Mouse (Mus musculus): ENCODE data around the gene Homer1. TPM values are rescaled to one million over a fixed set of nuclear protein-coding genes. Genes with fewer than 3 reads are reported as not detected.

The Homer1 gene
- polyA plus RNA-seq, 1 experiment from 2014 or later = 13.2 TPM

- Histone ChIP-seq H3K4me1 (replicated peaks) (peaks cover 14% of the 10 kb centered on the region), H3K4me3 (no peak overlapping the region), H3K9ac (no peak overlapping the region), H3K4me2 (no peak overlapping the region), H3K27me3 (no peaks in the 10 kb centered on the region), H3K9me3 (replicated peaks) (no peaks in the 10 kb centered on the region), H3K36me3 (no peaks in the 10 kb centered on the region), H3K27ac (no peak overlapping the region)
- no peak for ATAC-seq (replicated peaks; ENCODE audit: insufficient number of reproducible peaks, insufficient read depth, low FRiP score, low read depth)
- WGBS = 71% methylated on average over 3 of the region's 3 CpGs
Measured at GRCm38 (mm10) chr13:93340555-93341278, 41.3 kb downstream of the Homer1 start.

- Histone ChIP-seq H3K4me3 (no peak overlapping the region), H3K27ac (no peak overlapping the region), H3K9me3 (replicated peaks) (no peaks in the 10 kb centered on the region), H3K9ac (no peak overlapping the region), H3K4me2 (no peak overlapping the region), H3K36me3 (no peaks in the 10 kb centered on the region), H3K27me3 (no peaks in the 10 kb centered on the region), H3K4me1 (replicated peaks) (peaks cover 14% of the 10 kb centered on the region)
- no peak for ATAC-seq (replicated peaks; ENCODE audit: insufficient number of reproducible peaks, insufficient read depth, low FRiP score, low read depth)
- 83% methylated on average over 5 of the region's 5 CpGs for WGBS
Measured at GRCm38 (mm10) chr13:93342641-93343040, 43.2 kb downstream of the Homer1 start.

GRCm38 (mm10) chr13:93344395-93344794, 45.0 kb downstream of the Homer1 start:
- no peaks in the 10 kb centered on the region for H3K4me1 ChIP-seq (replicated peaks)
- no peak for ATAC-seq (replicated peaks; ENCODE audit: insufficient number of reproducible peaks, insufficient read depth, low FRiP score, low read depth)
- H3K9ac ChIP-seq = no peak overlapping the region
- no peaks in the 10 kb centered on the region for H3K36me3 ChIP-seq
- no peaks in the 10 kb centered on the region for H3K27me3 ChIP-seq
- H3K27ac ChIP-seq = no peak overlapping the region
- no peak overlapping the region for H3K4me2 ChIP-seq
- no peak overlapping the region for H3K4me3 ChIP-seq
- WGBS = 81% methylated on average over 1 of the region's 1 CpGs
- H3K9me3 ChIP-seq (replicated peaks) = no peaks in the 10 kb centered on the region

DNA sequence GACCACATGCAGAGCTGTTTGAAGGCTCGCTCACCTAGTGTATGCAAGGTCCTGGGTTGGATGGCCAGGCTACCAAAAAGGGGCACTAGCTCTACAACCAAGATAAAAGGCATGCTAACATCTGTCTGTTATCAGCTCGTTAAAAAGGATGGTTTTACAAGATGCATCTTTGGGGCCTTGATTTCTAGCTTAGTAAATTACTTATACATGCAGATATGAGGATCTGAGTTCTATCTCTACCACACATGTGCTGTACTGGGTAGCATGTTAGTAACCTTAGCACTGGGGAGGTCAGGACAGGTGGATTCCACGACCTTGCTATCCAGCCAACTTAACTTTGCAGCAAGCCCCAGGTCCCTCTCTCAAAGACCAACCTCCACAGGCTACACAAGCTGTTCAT, 46.4 kb downstream of the Homer1 start:
- H3K9me3 ChIP-seq (replicated peaks) = no peaks in the 10 kb centered on the region
- H3K27ac ChIP-seq = no peak overlapping the region
- no peaks in the 10 kb centered on the region for H3K27me3 ChIP-seq
- H3K4me2 ChIP-seq = no peak overlapping the region
- no peak overlapping the region for H3K4me3 ChIP-seq
- no peak overlapping the region for H3K9ac ChIP-seq
- H3K4me1 ChIP-seq (replicated peaks) = no peaks in the 10 kb centered on the region
- ATAC-seq (replicated peaks; ENCODE audit: insufficient number of reproducible peaks, insufficient read depth, low FRiP score, low read depth) = no peak
- WGBS = 68% methylated on average over 3 of the region's 3 CpGs
- peaks cover 5% of the 10 kb centered on the region; the same call in 1 of the 2 replicates for H3K36me3 ChIP-seq

DNA sequence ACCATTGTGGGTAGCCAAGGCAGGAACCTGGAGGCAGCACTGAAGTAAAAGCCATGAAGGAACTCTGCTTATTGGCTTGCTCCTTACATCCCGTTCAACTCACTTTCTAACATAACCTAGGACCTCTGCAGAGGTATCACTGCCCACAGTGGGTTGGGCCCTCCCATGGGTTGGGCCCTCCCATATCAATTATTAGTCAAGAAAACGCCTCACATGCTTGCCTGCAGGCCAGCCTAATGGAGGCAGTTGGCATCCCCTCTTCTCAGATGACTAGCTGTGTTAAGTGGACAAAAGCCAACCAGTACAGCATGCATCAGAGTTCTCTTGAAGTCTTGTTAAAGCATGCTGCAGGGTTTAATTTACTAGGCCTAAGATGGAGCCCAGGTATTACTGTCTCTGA, 52.6 kb downstream of the Homer1 start:
- 73% methylated on average over 2 of the region's 2 CpGs for WGBS
- ATAC-seq (replicated peaks; ENCODE audit: insufficient number of reproducible peaks, insufficient read depth, low FRiP score, low read depth) = no peak
- H3K4me3 ChIP-seq = no peak overlapping the region

DNA sequence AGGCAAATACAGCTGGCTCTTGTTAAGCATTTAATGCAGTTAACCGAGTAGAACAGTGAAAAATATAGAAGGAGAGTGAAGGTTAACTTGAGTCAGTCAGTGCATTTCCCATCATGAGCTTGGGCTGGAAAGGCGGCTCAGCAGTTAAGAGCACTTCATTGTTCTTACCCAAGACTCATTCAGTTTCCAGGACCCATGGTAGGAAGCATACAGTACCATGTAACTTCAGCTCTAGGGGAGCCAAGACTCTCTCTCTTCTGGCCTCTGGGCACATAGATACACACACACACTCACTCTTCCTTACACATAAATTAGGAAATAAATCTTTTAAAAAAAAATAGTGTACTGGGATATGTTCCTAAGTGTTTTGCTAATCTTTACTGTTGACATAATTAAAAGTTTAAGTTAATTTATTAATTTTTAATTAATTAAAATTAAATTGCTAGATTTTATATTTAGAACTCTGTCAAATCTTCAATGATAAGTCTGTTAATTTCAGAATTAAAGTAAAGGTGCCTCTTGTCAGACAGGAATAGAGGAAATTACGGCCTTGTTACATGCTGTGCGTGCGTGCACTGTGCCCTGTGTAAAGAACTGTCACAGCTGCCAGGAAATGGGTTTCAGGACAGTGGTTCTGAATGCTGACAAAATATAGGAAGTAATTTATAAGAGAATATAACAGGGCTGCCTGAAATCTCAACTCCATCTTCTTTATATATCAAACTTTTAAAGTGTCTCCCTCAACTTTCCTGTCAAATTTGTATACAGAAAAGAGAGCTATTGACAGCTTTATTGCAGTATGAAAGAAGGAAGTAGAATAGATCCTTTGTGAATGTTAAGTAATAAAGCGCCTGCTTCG, 55.2 kb downstream of the Homer1 start:
- Histone ChIP-seq H3K27me3 (no peaks in the 10 kb centered on the region), H3K4me1 (replicated peaks) (no peaks in the 10 kb centered on the region), H3K4me3 (no peak overlapping the region), H3K4me2 (no peak overlapping the region), H3K27ac (no peak overlapping the region), H3K9ac (no peak overlapping the region), H3K9me3 (replicated peaks) (no peaks in the 10 kb centered on the region), H3K36me3 (peaks cover 5% of the 10 kb centered on the region; the same call in 1 of the 2 replicates)
- 82% methylated on average over 7 of the region's 7 CpGs for WGBS
- ATAC-seq (replicated peaks; ENCODE audit: insufficient number of reproducible peaks, insufficient read depth, low FRiP score, low read depth) = no peak

More for the DNA sequence above, 52.6 kb downstream of the Homer1 start:
- no peak overlapping the region for H3K4me2 ChIP-seq
- H3K9ac ChIP-seq = no peak overlapping the region
- no peak overlapping the region for H3K27ac ChIP-seq
- no peaks in the 10 kb centered on the region for H3K9me3 ChIP-seq (replicated peaks)
- H3K27me3 ChIP-seq = no peaks in the 10 kb centered on the region
- H3K4me1 ChIP-seq (replicated peaks) = no peaks in the 10 kb centered on the region
- peaks cover 5% of the 10 kb centered on the region; the same call in 1 of the 2 replicates for H3K36me3 ChIP-seq

DNA sequence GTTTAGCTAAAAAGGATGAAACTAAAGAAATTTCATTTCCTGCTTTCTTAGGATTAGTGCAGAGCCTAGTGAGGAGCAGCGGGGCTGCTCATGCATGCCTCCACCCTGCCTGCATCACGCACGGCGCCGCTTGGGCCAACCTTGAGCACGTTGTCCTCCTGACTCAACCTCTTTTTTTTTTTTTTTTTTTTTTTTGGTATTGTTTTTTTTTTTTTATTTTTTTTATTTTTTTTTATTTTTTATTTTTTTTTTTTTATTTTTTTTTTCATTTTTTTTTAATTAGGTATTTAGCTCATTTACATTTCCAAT, 55.8 kb downstream of the Homer1 start:
- Histone ChIP-seq H3K27me3 (no peaks in the 10 kb centered on the region), H3K27ac (no peak overlapping the region), H3K9ac (no peak overlapping the region), H3K4me2 (no peak overlapping the region), H3K36me3 (no peaks in the 10 kb centered on the region; the same call in 1 of the 2 replicates), H3K4me1 (replicated peaks) (no peaks in the 10 kb centered on the region), H3K9me3 (replicated peaks) (no peaks in the 10 kb centered on the region), H3K4me3 (no peak overlapping the region)
- WGBS = 92% methylated on average over 6 of the region's 6 CpGs
- no peak for ATAC-seq (replicated peaks; ENCODE audit: insufficient number of reproducible peaks, insufficient read depth, low FRiP score, low read depth)

- Histone ChIP-seq H3K36me3 (no peaks in the 10 kb centered on the region; the same call in 1 of the 2 replicates), H3K4me1 (replicated peaks) (no peaks in the 10 kb centered on the region), H3K27me3 (no peaks in the 10 kb centered on the region), H3K4me2 (no peak overlapping the region), H3K4me3 (no peak overlapping the region), H3K27ac (no peak overlapping the region), H3K9me3 (replicated peaks) (no peaks in the 10 kb centered on the region), H3K9ac (no peak overlapping the region)
- ATAC-seq (replicated peaks; ENCODE audit: insufficient number of reproducible peaks, insufficient read depth, low FRiP score, low read depth) = no peak
- WGBS = 89% methylated on average over 1 of the region's 1 CpGs
Measured at GRCm38 (mm10) chr13:93358522-93358921, 59.1 kb downstream of the Homer1 start.

- 76% methylated on average over 5 of the region's 5 CpGs for WGBS
Measured at GRCm38 (mm10) chr13:93367555-93367954, 68.1 kb downstream of the Homer1 start.

DNA sequence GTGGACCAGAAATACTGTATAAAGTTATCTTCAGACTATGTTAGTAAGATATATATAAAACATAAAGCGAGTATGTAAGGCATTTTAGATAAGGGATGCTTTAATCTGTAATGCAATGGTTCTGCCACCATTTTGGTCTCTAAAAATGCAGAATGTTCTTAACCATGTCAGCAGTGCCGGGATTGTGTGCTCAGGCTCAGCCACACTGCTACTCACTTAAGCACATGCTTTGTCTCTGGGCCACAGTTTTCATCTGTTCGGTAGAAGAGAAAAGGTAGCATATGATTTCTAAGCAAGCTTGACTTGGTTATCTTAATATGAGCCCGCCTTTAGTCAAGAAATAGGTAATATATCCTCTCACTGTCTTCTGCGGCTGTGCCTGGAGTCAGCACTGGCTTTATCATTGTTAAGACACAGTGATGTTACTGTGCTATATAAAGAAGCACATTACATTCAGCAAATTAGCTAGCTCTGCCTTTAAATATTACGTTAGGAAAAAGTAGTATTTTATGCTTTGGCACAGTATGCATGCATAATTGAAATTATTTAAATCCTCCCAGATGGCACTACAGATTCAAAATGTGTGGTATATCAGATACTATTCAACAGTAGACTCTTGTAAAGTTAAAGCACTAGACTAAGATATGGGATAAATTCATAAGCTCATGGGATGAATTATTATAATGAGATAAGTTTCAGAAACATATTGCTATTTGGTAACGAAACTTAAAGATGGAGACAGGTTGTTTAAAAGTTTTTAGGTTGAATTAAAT, 69.6 kb downstream of the Homer1 start:
- 77% methylated on average over 7 of the region's 7 CpGs for WGBS
- no peaks in the 10 kb centered on the region; the same call in 1 of the 2 replicates for H3K36me3 ChIP-seq
- H3K27ac ChIP-seq = no peak overlapping the region
- H3K4me2 ChIP-seq = no peak overlapping the region
- H3K27me3 ChIP-seq = no peaks in the 10 kb centered on the region
- no peaks in the 10 kb centered on the region for H3K4me1 ChIP-seq (replicated peaks)
- no peak overlapping the region for H3K4me3 ChIP-seq
- no peak overlapping the region for H3K9ac ChIP-seq
- no peaks in the 10 kb centered on the region for H3K9me3 ChIP-seq (replicated peaks)
- ATAC-seq (replicated peaks; ENCODE audit: insufficient number of reproducible peaks, insufficient read depth, low FRiP score, low read depth) = no peak

More at GRCm38 (mm10) chr13:93367555-93367954, 68.1 kb downstream of the Homer1 start:
- no peak overlapping the region for H3K27ac ChIP-seq
- H3K36me3 ChIP-seq = no peaks in the 10 kb centered on the region; the same call in 1 of the 2 replicates
- no peak overlapping the region for H3K9ac ChIP-seq
- no peak overlapping the region for H3K4me2 ChIP-seq
- ATAC-seq (replicated peaks; ENCODE audit: insufficient number of reproducible peaks, insufficient read depth, low FRiP score, low read depth) = no peak
- H3K4me1 ChIP-seq (replicated peaks) = no peaks in the 10 kb centered on the region
- H3K27me3 ChIP-seq = no peaks in the 10 kb centered on the region
- no peak overlapping the region for H3K4me3 ChIP-seq
- H3K9me3 ChIP-seq (replicated peaks) = no peaks in the 10 kb centered on the region

GRCm38 (mm10) chr13:93374457-93374856, 75.0 kb downstream of the Homer1 start:
- 88% methylated on average over 5 of the region's 5 CpGs for WGBS
- no peaks in the 10 kb centered on the region for H3K27me3 ChIP-seq

More at GRCm38 (mm10) chr13:93374457-93374856, 75.0 kb downstream of the Homer1 start:
- Histone ChIP-seq H3K9me3 (replicated peaks) (no peaks in the 10 kb centered on the region), H3K4me3 (no peak overlapping the region), H3K9ac (no peak overlapping the region), H3K4me1 (replicated peaks) (no peaks in the 10 kb centered on the region), H3K36me3 (no peaks in the 10 kb centered on the region; the same call in 1 of the 2 replicates), H3K4me2 (no peak overlapping the region), H3K27ac (no peak overlapping the region)
- no peak for ATAC-seq (replicated peaks; ENCODE audit: insufficient number of reproducible peaks, insufficient read depth, low FRiP score, low read depth)

Measured in heart, embryonic 15.5 days (tissue).